Mouse (Mus musculus) C2C12 (cell line): ENCODE results near the gene Prm2.

Experiments used
- CTCF ChIP-seq: IDR thresholded peaks from one replicate; pipeline ENCODE4 v1.5.1; 2011; ENCODE audit not compliant: control insufficient read depth, insufficient read depth, insufficient read length
- MYOG ChIP-seq: IDR thresholded peaks from one replicate; pipeline ENCODE4 v1.6.1; 2011; ENCODE audit not compliant: control insufficient read depth, insufficient read length; ENCODE audit errors: extremely low read depth

- TF ChIP-seq CTCF (no peak), MYOG (no peak)
Measured at GRCm38 (mm10) chr16:10837250-10837649, 41.3 kb upstream of the Prm2 start.
